Mouse (Mus musculus) olfactory bulb, adult 2 months (tissue): Measurements from ENCODE around the gene Irf6. TPM values are rescaled to one million over a fixed set of nuclear protein-coding genes. Genes with fewer than 3 reads are reported as not detected.
A peak's percentile ranks its signal among the peaks of the same experiment; 100 is the strongest.

Experiments
- H3K27ac ChIP-seq: fragments of 200-500 bp; 2 replicates; pipeline ENCODE4 v1.5.1; 2012; ENCODE audit warnings: low read depth, low read length; ENCODE audit not compliant: insufficient read depth
- H3K4me1 ChIP-seq: fragments of 200-500 bp; 2 replicates; pipeline ENCODE4 v1.6.1; 2012; ENCODE audit warnings: low read length; ENCODE audit not compliant: control insufficient read depth, insufficient read depth
- H3K4me3 ChIP-seq: fragments of 200-500 bp; 2 replicates; pipeline ENCODE4 v1.5.1; 2012; ENCODE audit warnings: mild to moderate bottlenecking, low read depth, low read length, moderate library complexity; ENCODE audit not compliant: insufficient read depth
- CTCF ChIP-seq: fragments of 200-500 bp; IDR thresholded peaks from 2 replicates; pipeline ENCODE4 v1.5.1; 2012; ENCODE audit warnings: low read depth, mild to moderate bottlenecking, low read length, moderate library complexity; ENCODE audit not compliant: insufficient read depth
- POLR2A ChIP-seq: fragments of 200-500 bp; IDR thresholded peaks from 2 replicates; pipeline ENCODE4 v1.6.1; 2012; ENCODE audit warnings: mild to moderate bottlenecking, low read depth, low read length, moderate library complexity; ENCODE audit not compliant: insufficient read depth
- WGBS: fragments of 180-500 bp; shearing (Covaris S2); methylation state at CpG from one replicate; pipeline ENCODE4 v1.1.7; 2018; 5-methylcytosine and 5-hydroxymethylcytosine counted together
- polyA plus RNA-seq: library from polyadenylated mRNA; stranded (reverse); fragments of >200 nt; gene quantifications from 2 replicates; pipeline ENCODE4 v1.2.4, GENCODE M21; 2012; ENCODE audit warnings: low replicate concordance; ENCODE audit not compliant: missing spikeins, insufficient read depth, insufficient read length

The Irf6 gene
- polyA plus RNA-seq, 1 experiment = not detected

DNA sequence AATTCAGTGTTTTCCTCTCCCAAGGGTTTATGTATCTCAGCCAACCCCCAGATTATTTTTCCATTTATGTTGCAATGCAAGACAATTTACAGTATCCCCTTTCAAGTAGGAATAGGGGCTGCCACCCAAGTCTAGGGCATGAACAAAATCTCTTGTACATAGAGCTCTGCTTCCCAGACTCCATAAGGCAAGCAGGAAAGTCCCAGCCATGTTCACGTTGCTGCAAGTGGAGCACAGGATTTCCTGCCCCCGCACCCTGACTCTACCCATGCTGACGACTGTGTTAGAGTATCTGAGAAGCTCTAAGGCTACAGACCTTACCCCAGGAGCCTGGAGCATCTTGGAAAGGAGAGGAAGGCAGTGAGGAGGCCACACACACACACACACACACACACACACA is 36.9 kb downstream of the Irf6 start:
- TF ChIP-seq CTCF (no peak), POLR2A (no peak)
- Histone ChIP-seq H3K4me3 (no peak overlapping the region), H3K4me1 (peaks cover 15% of the 10 kb centered on the region), H3K27ac (peak overlapping the region; percentile 91)
- WGBS = 43% methylated on average over 3 of the region's 3 CpGs

- WGBS = 83% methylated on average over 7 of the region's 7 CpGs
- Histone ChIP-seq H3K4me1 (peaks cover 15% of the 10 kb centered on the region), H3K27ac (no peak overlapping the region), H3K4me3 (no peak overlapping the region)
- TF ChIP-seq POLR2A (no peak), CTCF (no peak)
Measured at GRCm38 (mm10) chr1:193191675-193192283, 38.9 kb downstream of the Irf6 start.

GRCm38 (mm10) chr1:193194416-193195140 is 41.7 kb downstream of the Irf6 start:
- no peak for TF ChIP-seq CTCF
- no peak for TF ChIP-seq POLR2A
- Histone ChIP-seq H3K4me1 (peaks cover 7% of the 10 kb centered on the region), H3K4me3 (no peak overlapping the region), H3K27ac (no peak overlapping the region)
- WGBS = 82% methylated on average over 3 of the region's 3 CpGs

- 80% methylated on average over 3 of the region's 3 CpGs for WGBS
- peaks cover under 1% of the 10 kb centered on the region; the same call in 1 of the 2 replicates for H3K4me1 ChIP-seq
- H3K4me3 ChIP-seq = no peak overlapping the region
- no peak overlapping the region for H3K27ac ChIP-seq
- no peak for TF ChIP-seq POLR2A
- TF ChIP-seq CTCF = no peak
Measured at GRCm38 (mm10) chr1:193195169-193195810, 42.4 kb downstream of the Irf6 start.

- no peaks in the 10 kb centered on the region for H3K4me1 ChIP-seq
- H3K27ac ChIP-seq = no peak overlapping the region
- TF ChIP-seq POLR2A (no peak), CTCF (no peak)
- 88% methylated on average over 18 of the region's 18 CpGs for WGBS
- no peak overlapping the region for H3K4me3 ChIP-seq
Measured at GRCm38 (mm10) chr1:193197494-193198205, 44.7 kb downstream of the Irf6 start.

DNA sequence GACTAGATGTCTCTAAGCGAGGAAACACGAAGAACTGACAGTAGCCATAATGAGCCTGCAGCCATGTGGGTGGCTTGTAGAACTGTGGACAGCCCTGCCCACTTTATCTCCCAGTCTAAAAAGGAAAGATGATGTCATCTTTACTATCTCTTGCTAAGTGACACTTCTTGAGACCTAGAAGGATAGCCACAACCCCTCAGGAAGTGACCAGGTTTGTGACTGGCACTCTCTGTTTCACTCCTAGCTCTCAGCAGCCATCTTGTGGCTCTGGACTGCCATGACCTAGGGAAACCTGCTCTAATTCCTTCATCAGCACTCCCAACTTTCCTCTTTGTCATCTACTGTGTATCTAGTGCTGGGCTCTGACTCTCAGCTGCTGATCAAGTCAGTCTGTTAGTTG is 45.4 kb downstream of the Irf6 start:
- no peak overlapping the region for H3K4me3 ChIP-seq
- TF ChIP-seq POLR2A (no peak), CTCF (no peak)
- no peak overlapping the region for H3K27ac ChIP-seq
- 91% methylated on average over 2 of the region's 2 CpGs for WGBS
- no peaks in the 10 kb centered on the region for H3K4me1 ChIP-seq

- WGBS = 89% methylated on average over 8 of the region's 8 CpGs
- TF ChIP-seq POLR2A = no peak
- TF ChIP-seq CTCF = no peak
- Histone ChIP-seq H3K27ac (peak overlapping the region; percentile 53; the same call in 1 of the 2 replicates), H3K4me3 (no peak overlapping the region; the same call in 1 of the 2 replicates), H3K4me1 (no peaks in the 10 kb centered on the region)
Measured at GRCm38 (mm10) chr1:193200640-193201382, 47.9 kb downstream of the Irf6 start.

DNA sequence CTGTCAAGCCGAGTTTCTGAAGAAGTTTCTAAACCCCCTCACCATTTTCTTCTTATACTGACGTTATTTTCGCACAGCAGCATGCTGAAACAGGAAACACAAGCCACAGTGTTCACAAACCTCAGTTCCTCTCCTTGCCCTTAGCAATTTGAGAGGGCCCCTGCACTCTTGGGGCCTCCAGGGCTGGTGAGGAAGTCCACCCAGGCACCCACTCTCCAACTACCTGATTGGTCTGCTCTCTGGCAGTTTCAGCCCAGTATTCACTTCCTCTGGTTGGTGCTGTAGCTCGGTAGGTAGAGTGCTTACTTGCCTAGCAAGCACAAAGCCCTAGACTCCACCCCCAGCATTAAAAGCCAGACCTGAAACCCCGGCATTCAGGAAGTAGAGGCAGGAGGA is 48.5 kb downstream of the Irf6 start, which contains the start of gene Traf3ip3:
Gene Traf3ip3 (minus strand): TSS at position 321 of the 396 bp plus-strand sequence.
- WGBS = 79% methylated on average over 5 of the region's 5 CpGs
- Histone ChIP-seq H3K4me1 (no peaks in the 10 kb centered on the region), H3K4me3 (no peak within 1 kb of the TSS; the same call in 1 of the 2 replicates), H3K27ac (peak within 1 kb of the TSS; percentile 53; the same call in 1 of the 2 replicates)
- TF ChIP-seq POLR2A = no peak
- no peak for TF ChIP-seq CTCF
